Mouse (Mus musculus) Muller cell, postnatal 12 days (primary cell): ENCODE results near the gene Ttll1.

Experiments
- DNase-seq: peaks from one replicate; pipeline ENCODE4 v3.0.0-alpha.2; 2015; ENCODE audit errors: inconsistent ontology term

Gene Ttll1

DNA sequence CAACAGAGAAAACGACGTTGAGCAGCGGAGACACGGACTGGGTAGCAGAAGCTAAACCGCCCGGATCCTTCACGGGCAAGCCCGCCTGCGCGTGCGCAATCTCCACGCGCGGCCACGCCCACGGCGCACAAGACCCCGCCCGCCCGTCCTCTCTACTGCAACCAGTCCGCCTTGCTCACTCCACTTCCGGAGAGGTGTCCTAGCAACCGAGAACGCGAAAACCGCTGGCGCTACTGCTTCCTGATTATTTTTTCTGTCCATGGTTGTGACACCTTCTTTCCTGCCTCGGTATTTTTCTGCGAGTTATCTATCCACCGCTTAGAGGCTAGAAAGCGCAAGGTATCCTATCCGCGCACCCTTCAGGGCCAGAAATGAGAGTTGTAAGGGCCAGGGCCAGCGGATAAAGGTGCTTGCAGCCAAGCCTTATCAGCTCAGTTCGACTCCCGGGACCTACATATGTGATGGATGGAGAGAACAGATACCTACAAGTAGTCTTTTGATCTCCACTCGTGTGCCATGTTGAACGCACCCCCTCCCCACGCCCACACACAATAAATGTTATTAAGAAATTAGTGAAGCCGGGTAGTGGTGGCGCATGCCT is at the start of gene Ttll1:
Gene Ttll1 (minus strand): TSS at position 89 of the 601 bp plus-strand sequence.
- DNase-seq = peak; percentile 94

DNA sequence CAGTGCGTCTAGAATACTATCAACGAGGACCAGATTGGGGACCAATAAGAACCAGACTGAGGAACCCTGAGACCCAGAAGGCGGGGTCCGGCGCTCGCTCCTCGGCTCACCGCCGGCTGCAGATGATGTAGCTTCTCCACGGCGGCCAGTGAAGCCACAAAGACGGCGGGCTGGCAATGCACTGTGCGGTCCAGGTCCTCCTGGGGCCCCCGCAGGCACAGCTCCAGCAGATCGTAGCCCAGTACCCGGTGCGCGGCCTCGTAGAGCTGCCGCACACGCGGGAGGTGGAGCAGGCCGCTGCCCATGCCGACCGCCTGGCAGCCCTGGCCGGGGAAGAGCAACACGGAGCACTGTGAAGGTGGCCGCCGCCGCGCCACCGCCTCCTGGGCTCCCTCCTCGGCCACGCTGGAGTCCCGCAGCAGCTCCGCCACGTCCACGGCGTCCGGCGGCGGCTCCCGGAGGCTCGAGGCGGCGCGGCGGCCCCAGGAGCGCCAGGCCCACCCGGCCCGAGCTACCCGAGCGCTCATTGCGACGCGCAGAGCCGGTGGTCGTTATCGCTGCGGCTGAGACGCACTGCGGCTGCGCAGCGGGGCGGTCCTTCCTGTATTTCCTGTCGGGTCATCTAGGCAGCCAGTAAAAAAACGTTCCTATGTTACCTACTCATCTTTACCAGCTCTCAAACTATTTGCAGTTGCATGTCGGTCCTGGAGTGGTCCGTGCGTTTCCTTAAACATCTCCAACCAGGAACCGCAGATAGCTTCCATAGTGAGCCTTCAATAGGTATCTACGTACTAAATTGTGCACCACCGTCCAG is 44.7 kb upstream of the Ttll1 start:
- DNase-seq = peak; percentile 91

DNA sequence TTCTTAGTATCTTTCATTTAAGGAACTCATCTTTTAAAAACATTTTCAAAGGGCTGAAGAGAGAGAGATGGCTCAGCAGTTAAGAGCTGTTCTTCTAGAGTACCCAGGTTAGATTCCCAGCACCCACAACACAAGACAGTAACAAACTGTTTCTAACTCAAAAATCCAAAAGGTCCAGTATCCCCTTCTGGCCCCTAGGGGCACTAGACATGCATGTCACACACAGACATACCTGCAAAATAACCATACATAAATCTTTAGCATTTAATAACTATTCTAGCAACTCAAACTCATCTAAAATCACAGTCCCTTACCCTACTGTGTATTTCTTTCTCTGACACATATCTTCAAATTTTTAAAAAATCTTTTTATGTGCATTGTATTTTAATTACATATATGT is 43.1 kb upstream of the Ttll1 start:
- no peak for DNase-seq

DNA sequence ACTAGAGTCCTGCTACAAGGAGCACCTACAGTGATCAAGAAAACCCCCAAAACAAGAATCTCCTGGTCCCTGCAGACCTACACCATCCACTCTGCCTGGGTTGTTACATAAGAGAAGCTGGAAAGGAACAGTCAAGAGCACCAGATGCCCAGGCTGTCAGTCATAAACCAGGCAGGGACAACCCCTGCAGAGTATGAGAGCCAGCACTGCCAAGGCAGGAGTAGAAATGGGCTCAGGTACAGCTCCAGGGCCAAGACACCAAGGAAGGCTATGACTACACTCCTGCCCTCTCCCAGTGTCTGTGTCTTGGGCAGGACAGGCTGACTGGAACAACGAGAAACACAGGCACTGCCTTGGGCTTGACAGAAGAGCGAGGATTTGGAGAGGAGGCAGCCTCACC is 39.4 kb upstream of the Ttll1 start:
- no peak for DNase-seq

DNA sequence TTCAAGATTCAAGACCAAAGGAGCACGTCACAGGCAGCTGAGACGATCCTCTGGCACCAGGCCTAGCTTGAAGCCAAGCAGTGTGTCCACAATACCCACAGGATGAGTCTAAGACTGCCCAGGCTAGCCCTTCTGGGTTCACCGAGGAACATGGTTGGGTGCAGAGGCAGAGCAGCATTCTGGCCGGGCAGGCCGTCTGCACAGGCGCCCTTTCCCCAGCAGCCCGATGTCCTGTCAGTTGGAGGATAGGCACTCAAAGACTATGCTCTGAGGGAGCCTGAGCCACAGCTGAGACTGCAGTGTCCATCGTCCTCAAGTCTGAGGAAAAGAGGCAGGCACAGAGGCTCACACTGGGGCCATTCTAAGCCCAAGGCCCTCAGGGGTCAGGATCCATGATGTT is 36.5 kb upstream of the Ttll1 start:
- no peak for DNase-seq

DNA sequence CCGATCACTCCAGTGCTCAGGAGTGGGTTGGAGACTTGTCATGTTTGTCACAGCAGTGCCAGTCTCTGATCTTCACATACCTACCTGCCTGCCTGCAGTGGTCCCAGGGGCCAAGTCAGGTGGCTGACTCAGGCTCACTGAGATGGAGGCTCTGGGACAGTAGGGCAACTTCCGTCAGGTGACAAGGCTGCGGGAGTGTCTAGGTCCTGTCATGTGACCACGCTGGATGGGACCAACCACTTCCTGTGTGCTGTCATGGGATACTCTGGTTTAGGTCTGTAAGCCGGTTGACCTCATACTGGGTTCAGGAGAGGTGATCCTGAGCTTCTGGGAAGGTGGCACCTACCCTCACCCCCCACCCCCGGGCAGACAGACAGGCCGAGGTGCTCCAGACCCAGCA is 35.3 kb upstream of the Ttll1 start:
- no peak for DNase-seq

DNA sequence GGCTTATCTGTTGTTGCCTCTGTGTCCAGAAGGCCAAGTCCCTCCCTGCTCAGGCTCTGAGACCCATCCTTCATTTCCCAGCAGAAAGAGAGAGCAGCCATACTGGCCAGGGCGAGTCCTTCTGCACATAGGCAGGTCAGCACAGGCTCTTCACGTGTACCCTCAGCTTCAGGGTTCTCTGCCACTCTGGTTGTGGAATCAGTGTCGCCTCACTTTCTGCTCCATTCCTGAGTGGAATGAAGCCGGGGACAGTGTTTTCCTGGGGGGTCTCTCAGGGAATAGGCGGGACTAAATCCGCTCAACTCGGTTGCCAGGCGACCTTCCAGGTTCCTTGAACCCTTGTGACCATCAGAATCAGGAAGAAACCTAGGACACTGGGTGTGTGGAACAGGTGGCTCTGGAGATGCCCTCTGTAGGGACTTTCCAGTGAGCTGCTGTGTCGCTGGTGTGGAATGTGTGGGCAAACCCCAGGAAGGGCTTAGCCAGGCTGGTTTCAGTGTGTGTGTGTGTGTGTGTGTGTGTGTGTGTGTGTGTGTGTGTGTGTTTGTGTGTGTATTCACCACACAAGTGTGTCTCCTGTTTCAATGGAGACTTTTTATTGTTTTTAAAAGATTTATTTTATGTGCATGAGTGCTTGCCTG is 31.1 kb upstream of the Ttll1 start:
- DNase-seq = peak; percentile 63

DNA sequence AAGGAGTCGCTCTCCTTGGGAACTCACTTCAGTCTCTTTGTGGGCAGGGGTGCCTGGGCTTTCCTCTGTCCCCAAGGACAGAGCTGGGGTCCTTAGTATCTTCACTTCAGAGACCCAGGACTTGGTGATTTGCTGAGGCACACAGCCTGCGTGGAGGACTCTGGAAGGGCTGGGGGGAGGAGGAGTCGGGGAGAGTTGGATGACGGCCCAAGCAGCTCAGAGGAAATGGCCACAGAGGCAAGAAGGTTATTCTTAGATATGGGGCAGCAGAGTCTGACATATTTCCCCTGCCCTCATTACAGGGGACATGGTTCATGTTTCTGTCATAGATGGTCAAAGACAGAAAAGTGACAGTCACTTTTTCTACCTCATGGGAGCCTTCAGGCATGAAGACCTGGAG is 29.2 kb upstream of the Ttll1 start:
- no peak for DNase-seq

DNA sequence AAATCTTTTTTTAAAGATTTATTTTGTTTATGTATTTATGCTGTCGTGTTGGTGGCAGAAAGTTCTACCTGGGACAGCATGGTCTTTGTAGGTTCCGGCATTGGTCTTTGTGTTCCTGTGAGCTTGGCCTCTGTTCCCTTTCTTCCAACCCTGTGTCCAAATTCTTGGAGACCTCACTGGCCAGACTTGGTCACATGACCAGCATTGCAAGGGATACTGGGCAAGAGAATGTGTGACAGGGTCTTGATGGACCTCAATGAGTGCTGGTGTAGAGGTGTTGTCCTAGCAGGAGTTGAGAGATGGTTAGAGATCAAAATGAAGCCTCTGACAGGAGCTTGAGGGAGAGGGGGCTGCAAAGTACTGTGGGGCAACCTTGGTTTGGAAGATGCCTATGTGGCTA is 28.2 kb upstream of the Ttll1 start:
- no peak for DNase-seq

DNA sequence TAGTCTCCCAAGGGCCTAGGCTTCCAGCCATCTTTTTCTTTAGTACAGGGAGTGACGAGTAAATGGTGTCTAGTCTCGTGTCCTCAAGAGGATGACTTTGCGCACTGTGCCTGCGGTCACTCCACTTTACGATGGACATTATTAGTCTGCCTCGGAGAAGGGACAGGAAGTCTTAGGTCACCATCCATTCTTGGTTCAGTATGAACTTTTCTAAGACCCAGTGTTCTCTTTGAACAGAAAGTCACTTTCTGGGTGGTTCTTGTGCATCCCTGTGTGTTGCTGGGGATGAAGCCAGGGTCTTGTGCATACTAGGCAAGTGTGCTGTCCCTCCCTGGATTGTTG is 25.2 kb upstream of the Ttll1 start:
- no peak for DNase-seq

DNA sequence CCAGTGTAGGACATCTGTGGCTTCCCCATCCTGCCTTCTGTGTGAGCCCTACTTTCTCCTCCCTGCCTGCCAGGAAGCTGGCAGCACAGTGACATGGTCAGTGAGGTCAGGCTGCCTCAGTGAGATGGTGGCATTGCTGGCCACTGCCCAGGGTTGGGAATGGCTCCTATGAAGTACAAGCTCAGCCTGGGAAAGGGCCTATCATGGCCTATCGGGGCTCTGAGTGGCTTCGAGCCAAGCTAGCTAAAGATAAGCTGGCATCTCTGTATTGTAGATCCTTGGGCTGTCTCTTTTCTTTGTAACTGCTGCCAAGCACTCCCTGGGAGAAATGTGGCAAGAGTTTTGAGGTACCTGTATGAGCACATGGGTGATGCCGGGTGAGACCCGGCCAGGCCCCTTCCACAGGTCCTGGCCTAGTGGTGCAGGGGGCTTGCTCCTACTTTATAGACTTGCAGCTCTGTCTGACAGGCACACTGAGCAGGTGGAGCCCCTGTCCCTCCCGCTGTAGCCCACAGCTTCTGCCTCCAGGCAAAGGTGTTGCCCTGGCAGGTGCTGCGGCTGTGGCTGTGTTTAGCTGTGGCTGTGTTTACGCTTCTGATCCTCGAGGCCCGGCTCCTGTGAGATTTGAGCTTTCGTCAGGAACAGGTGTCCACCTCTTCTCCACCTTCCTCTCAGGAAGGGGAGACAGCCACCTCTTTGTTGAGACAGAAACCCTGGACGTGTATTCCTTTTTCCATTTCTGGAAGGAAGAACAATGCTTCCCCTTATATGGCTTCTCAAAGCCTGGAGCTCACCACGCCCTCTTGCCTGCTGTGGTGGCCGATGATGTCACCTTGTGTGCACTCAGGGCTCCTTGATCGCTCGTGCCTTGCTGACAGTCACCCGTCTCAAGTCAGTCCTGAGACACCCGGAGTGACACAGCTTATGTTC is 24.5 kb upstream of the Ttll1 start:
- DNase-seq = no peak

DNA sequence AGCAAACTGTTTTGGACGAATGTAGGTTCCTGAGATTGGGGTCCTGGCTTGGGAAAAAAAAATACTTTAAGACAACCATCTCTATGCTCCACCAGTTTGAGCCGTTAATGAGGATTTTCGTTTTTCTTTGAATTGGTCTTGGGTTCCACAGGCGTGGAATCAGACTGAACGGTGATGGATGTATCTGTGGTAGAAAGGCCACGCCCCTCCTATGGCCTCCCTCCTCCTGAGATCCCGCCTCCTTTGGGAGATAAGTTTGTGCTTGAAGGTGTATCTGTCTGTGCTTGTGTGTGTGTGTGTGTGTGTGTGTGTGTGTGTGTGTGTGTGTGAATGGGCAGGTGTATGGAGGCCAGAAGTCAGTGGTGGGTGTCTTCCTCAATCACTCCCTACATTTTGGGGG is 21.9 kb upstream of the Ttll1 start:
- DNase-seq = no peak

DNA sequence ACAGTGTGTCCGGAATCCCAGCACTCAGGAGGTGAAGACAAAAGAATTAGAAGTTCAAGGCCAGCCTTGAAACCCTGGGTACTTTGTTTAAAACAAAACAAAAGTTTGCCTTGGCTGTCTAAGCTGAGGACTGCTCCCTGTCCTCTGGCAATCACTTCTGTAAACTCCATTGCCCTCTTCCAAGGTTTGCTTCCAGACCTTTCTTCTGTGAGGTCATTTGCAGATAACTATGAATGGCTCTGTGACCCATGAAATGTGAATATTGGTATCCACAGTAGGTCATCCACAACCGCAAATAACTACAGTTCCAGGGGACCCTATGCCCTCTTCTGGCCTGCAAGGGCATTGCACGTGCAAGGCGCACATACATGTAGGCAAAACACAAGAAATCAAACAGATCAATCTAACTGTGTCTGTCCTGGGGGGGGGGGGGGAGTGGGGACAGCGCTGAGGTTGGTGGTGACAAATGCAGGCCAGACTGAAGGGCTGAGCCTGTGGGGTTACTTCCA is 21.3 kb upstream of the Ttll1 start:
- no peak for DNase-seq

DNA sequence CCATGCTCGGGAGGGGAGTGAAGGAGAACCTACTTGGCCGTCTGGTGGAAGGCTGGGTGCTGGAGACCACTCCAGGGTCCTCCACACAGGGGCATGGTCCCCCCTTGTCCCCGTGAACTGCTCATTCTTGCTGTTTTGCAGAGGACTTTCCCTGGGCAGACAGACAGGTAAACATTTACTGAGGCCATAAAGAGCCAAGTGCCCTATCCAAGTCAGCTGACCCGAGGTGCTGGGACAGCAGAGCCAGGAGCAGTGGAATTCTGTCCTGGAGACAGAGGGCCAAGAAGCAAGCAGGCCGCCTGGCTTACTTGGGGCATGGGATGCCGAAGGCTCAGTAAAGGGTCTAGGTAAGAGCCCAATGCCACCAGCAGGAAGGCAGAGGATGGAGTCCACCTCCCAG is 20.0 kb upstream of the Ttll1 start:
- DNase-seq = no peak

DNA sequence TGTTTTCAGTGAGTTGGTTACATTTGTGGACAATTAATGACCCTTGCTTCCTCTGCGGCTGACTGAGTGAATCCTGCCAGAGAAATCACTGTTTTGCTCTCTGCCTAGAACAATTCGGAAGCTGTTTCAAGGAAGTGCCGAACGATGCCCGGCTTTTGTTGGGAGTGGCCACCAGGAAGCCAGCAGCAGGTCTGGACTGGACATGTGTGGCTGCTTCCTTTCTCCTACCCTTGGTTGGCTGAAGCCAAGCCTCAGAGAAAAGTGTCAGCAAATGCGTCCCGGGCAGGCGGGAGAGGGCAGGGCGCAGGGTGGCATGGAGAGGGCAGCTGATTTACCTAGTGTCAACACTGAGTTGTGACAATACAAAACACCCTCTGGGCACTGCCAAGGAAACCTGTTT is 19.5 kb upstream of the Ttll1 start:
- DNase-seq = no peak

DNA sequence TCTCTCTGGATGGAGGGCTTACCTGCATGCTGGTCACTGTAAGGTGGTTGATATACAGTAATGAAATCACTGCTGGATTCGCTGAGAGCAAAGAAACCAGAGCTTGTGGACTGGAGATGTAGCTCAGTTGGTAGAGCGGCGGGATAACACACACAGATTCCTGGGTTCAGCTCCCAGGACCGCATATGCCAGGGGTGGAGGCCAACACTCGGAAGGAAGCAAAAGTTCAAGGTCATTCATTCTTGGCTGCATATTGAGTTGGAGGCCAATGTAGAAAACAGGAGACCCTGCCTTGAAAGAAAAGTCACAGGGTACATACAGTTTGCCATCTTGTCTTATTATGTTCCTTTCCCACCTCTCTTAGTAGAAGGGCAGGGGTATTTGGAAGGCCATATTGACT is 19.1 kb upstream of the Ttll1 start:
- DNase-seq = no peak

DNA sequence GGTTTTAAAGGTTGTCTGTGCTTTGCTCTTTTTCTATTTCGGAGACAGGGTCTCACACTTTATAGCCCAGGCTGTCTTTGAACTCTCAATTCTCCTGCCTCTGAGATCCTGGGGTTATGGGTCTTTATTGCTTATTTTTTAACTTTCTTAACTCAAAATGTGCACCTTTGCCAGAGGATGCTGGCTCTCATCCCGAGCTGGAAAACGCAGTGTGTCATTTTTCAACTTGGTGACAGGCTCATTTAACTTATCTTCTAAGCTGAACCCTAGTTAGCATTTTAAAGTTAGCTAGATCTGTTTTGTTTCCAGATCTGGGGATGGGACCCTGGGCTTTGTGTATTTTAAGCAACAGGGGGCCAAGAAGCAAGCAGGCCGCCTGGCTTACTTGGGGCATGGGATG is 18.2 kb upstream of the Ttll1 start:
- no peak for DNase-seq

DNA sequence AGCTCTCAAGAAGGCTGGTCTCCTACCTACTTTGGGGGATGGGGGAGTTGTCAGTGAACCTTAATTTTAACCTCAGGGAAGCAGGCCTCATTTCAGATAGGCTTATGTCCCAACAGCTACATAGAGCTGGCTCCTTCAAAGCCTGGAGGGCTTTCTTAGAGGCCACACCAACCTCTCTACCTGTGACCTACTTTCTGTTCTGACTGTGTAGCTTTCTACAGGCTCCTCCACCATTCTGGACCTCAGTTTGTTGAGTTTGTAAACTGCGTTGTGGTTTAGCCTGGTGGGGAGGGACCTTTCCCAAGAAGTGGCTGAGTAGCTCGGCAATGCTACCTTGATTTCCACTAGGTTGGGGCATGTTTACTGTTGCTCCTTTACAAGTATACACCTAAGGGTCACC is 17.1 kb upstream of the Ttll1 start:
- DNase-seq = no peak

DNA sequence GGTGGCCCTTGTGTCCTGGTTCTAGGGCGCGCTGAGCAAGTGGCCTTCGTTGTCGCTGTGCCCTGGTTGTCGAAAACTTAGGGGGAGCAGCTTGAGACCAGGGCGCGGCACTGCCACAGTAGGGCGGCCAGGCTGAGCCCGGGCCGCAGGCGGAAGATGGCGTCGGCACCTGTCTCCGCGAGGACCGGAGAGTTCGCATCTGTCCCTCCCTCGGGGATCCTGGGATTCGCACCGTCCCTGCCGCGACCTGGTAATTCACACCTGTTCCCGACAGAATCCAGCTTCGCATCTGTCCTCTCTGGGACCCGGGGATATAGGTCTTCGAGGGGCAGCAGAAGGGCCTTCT is 16.4 kb upstream of the Ttll1 start:
- DNase-seq = no peak

DNA sequence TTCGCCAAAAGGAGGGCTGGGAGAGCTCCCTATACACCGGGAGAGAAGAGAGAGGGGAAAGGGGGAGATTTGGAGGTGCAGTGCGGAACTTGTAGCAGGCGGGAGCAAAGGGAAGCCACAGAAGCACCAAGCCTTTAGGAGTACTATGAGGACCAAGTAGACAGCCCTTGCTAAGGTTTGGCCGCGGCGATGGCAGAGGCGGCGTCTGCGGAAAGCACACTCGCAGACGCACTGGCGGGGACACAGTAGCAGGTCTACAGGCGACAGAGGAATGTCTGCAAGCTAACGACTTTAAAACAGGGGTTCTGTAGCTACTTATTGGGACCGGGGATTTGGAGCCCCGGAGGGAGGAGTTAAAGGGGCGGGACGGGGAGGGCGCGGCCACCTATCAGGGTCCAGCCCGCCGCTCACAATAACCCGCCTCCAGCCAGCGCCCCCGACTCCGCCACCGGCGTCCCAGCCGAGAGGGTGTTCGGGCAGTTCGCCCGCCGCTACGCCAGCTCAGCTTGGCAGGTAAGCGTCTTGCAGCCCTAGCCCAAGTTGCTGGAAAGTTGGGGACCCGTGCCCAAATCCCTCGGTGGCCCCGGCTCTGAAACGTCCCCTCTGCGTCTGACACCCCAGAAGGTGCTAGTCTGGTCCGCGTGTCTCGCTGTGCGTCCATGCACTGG is 15.9 kb upstream of the Ttll1 start, which contains the start of gene Bik:
Gene Bik (plus strand): TSS at position 439 of the 668 bp plus-strand sequence.
- DNase-seq = peak; percentile 77

DNA sequence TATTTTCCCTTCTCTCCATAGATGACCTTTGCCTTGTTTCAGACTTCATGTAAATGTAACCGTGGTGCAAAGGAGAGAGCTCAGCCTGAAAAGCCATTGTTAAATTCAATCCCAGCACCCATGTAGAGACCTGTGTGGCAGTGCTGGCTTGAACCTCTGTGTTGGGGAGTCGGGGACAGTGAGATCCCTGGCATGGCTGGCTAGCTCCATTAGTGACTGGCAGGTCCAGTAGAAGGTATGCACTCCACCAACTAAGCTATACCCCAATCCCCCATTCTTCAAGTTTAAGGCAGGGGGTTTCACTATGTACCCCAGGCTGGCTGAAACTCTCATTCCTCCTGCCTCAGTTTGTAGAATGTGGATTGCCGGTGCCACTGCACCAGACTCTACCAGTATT is 13.6 kb upstream of the Ttll1 start:
- DNase-seq = no peak
